Mouse (Mus musculus) C2C12 (cell line): ENCODE measurements around the gene Ccdc188.

Source experiments
- CEBPB ChIP-seq: IDR thresholded peaks from one replicate; pipeline ENCODE4 v1.6.1; 2011; ENCODE audit warnings: low read depth, mild to moderate bottlenecking, control low read depth, moderate library complexity
- CTCF ChIP-seq: IDR thresholded peaks from one replicate; pipeline ENCODE4 v1.5.1; 2011; ENCODE audit not compliant: control insufficient read depth, insufficient read depth, insufficient read length
- FOSL1 ChIP-seq: IDR thresholded peaks from one replicate; pipeline ENCODE4 v1.8.0; 2011; ENCODE audit warnings: mild to moderate bottlenecking, low read length; ENCODE audit not compliant: poor library complexity, insufficient read depth, severe bottlenecking
- MAX ChIP-seq: IDR thresholded peaks from one replicate; pipeline ENCODE4 v1.6.1; 2011; ENCODE audit warnings: mild to moderate bottlenecking, control low read depth
- MYOG ChIP-seq: IDR thresholded peaks from one replicate; pipeline ENCODE4 v1.6.1; 2011; ENCODE audit not compliant: control insufficient read depth, insufficient read length; ENCODE audit errors: extremely low read depth
- USF1 ChIP-seq: IDR thresholded peaks from one replicate; pipeline ENCODE4 v1.6.1; 2011; ENCODE audit warnings: low read depth, mild to moderate bottlenecking, control low read depth, moderate library complexity

- TF ChIP-seq CTCF (peak; percentile 75), USF1 (no peak), MYOG (no peak), MAX (no peak), CEBPB (no peak), FOSL1 (no peak)
Observed at GRCm38 (mm10) chr16:18172266-18172855, 45.3 kb upstream of the Ccdc188 start.
